Mouse (Mus musculus) cerebellum, postnatal 14 days (tissue): ENCODE measurements at regions not wholly inside any gene's neighbourhood (a gene's known extent, or its start where the extent isn't known, plus 50 kb on each side); places are given as distances from the start of the nearest gene placed in this dataset.
A peak's percentile ranks its signal among the peaks of the same experiment; 100 is the strongest.

Experiments
- DNase-seq, 2 experiments: peaks; one replicate each; pipeline ENCODE4 v3.0.0; 2021; ENCODE audit warnings: mixed read lengths in 2 of 2

DNA sequence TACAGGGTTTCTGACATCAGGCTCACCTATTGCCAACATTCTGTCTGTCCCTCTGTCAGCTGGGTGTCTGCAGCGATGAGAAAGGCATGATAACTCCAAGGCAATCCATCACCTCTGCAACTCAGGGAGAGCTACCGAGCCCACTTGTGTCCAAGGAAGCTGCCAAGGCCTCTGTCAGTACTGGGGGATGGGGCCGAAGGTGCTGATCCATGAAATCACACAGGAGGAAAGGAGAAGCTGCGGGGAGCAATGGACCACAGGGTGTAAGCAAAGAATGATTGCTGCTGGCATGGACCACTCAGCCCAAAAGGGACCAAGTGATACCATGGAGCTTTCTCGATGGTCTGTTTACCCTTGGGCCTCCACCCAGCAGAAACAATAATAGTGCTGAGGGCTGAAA is 67.5 kb upstream of the Mid1ip1 start:
- no peak for DNase-seq

DNA sequence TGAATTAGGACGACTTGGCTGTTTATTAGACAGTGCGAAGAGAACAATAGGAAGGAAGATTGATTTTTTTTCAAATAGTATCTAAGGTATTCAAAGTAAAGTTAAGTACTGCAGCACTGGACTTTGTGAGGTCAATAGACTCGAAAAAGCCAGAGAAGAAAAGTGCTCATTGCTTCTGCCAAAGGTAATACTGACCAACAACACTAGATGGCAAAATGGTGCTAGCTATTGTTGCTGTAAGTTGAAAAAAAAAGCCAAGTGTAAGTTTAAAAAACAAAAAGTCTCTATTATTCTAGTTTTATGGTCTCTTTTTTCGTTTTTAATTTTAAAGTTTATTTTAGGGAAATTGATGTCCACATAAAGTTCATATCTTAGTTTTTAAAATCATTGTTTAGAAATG is 63.9 kb upstream of the Mid1ip1 start:
- DNase-seq, result peak; percentile 17 to 38
